Comparison of ENCODE assay signal across 21 mouse cellular contexts in the genomic region with DNA sequence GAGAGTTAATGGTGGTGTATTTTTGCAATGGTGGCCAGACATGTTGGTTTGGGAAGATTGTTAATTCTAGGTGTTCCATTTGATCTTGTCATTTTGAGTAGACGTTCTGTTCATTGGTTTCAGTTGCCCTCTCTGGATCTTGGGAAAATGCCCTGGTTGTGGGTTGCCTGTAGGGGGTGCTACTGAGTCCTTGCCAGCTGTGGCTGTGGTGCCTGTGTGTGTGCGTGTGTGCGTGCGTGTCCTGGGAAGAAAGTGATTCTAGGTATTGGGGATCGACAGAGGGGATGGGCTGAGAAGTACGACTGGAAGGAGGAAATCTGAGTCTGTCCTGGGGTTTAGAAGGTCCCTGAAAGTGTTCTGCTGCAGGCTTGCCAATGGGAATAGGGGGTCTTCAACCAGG.
A peak's percentile ranks its signal among the peaks of the same experiment; 100 is the strongest.
DNase-seq lines count a peak whose midpoint lies in the region; ATAC-seq and TF ChIP-seq lines count a peak whose summit lies in the region.
"Had no signal": no experiment of that assay in that cellular context is flagged by ENCODE, and none has a peak within 500 bp of the region (broad histone marks: within the 10 kb centered on the region; RNA-seq: fewer than 3 reads in every experiment).

No protein-coding gene starts in this region.

- TF ChIP-seq EP300 in lung, postnatal 0 days (IDR thresholded peaks at IDR 0.05), result no peak

- H3K36me3 ChIP-seq in heart, embryonic 10.5 days, result no peaks in the 10 kb centered on the region
- H3K36me3 ChIP-seq in lung, postnatal 0 days (ENCODE audit: insufficient read depth, low read length), result no peaks in the 10 kb centered on the region
- H3K36me3 ChIP-seq: G1E; hindbrain, embryonic 12.5 days; limb, embryonic 10.5 days had no signal

- H3K4me1 ChIP-seq in heart, embryonic 10.5 days, result peaks cover 4% of the 10 kb centered on the region; the same call in 1 of the 2 replicates
- no peaks in the 10 kb centered on the region; the same call in 1 of the 2 replicates for H3K4me1 ChIP-seq in lung, postnatal 0 days (ENCODE audit: insufficient read depth, low read depth, low read length)
- H3K4me1 ChIP-seq: hindbrain, embryonic 12.5 days had no signal

- no peak for TF ChIP-seq POLR2A in brain, embryonic 14.5 days (IDR thresholded peaks at IDR 0.05; ENCODE audit: borderline replicate concordance, extremely low read depth, insufficient read depth, insufficient read length, poor library complexity, severe bottlenecking)

- H3K4me2 ChIP-seq in lung, postnatal 0 days (replicated peaks; ENCODE audit: low read depth, low read length), result no peak overlapping the region
- H3K4me2 ChIP-seq: hindbrain, embryonic 12.5 days had no signal

- H3K27ac ChIP-seq in heart, embryonic 10.5 days, result no peak overlapping the region
- H3K27ac ChIP-seq in lung, postnatal 0 days (ENCODE audit: low read length), result no peak overlapping the region
- H3K27ac ChIP-seq: gastrocnemius, adult 2 months; hindbrain, embryonic 12.5 days; limb, embryonic 10.5 days had no signal

- no peaks in the 10 kb centered on the region for H3K27me3 ChIP-seq in heart, embryonic 10.5 days (ENCODE audit: insufficient read depth, poor library complexity, severe bottlenecking)
- no peaks in the 10 kb centered on the region for H3K27me3 ChIP-seq in lung, postnatal 0 days (replicated peaks; ENCODE audit: insufficient read depth, low read length)
- H3K27me3 ChIP-seq: hindbrain, embryonic 12.5 days; megakaryocyte, embryonic 14.5 days had no signal

- H3K9ac ChIP-seq in lung, postnatal 0 days (replicated peaks; ENCODE audit: low read depth), result no peak overlapping the region
- H3K9ac ChIP-seq: forebrain, postnatal 0 days; hindbrain, embryonic 12.5 days had no signal

- no peak overlapping the region for H3K4me3 ChIP-seq in heart, embryonic 10.5 days
- H3K4me3 ChIP-seq in lung, postnatal 0 days (ENCODE audit: low read depth, low read length), result no peak overlapping the region
- H3K4me3 ChIP-seq: erythroblast, embryonic 14.5 days; gastrocnemius, adult 2 months; hindbrain, embryonic 12.5 days; limb, embryonic 10.5 days; megakaryocyte, embryonic 14.5 days had no signal

- DNase-seq in heart, adult 11 months, result peak; percentile 41
- no peak for DNase-seq in heart, embryonic 10.5 days (ENCODE audit: low spot score)
- DNase-seq in lung, postnatal 0 days (ENCODE audit: low spot score), result no peak
- DNase-seq in lung, postnatal 36 days, result no peak
- no peak for DNase-seq in brain, embryonic 14.5 days (ENCODE audit: low read depth)
- DNase-seq in thymus, postnatal 25 days, result peak; percentile 12
- DNase-seq in left cerebral cortex, adult 8-10 months (ENCODE audit: low spot score in 2 of 2), result no peak
- DNase-seq: adrenal gland, adult 8-10 months; cerebellum, postnatal 10 days; forebrain, postnatal 0 days; gastrocnemius, adult 2 months; heart, adult 18-20 months; kidney, adult 11 months; lung, adult 18-20 months; retina, postnatal 1 day had no signal

- WGBS in heart, embryonic 10.5 days, result 85% methylated on average over 6 of the region's 6 CpGs
- 91% methylated on average over 6 of the region's 6 CpGs for WGBS in lung, postnatal 0 days

- no peak for ATAC-seq in lung, postnatal 0 days
- no peak for ATAC-seq in erythroblast, adult 5-6 weeks (replicated peaks; ENCODE audit: low FRiP score, poor library complexity, severe bottlenecking)
- ATAC-seq: forebrain, postnatal 0 days had no signal

- peak; percentile 33; the same call in 1 of the 2 replicates for TF ChIP-seq CTCF in lung, postnatal 0 days (IDR thresholded peaks at IDR 0.05)
- peak; percentile 0; the same call in 1 of the 2 replicates for TF ChIP-seq CTCF in brain, embryonic 14.5 days (IDR thresholded peaks at IDR 0.05; ENCODE audit: borderline replicate concordance, extremely low read depth, insufficient read depth, insufficient read length)

- no peaks in the 10 kb centered on the region for H3K9me3 ChIP-seq in heart, embryonic 10.5 days
- H3K9me3 ChIP-seq in lung, postnatal 0 days (ENCODE audit: low read length), result no peaks in the 10 kb centered on the region
- H3K9me3 ChIP-seq: hindbrain, embryonic 12.5 days; limb, embryonic 10.5 days; megakaryocyte, embryonic 14.5 days had no signal

Comparison
In these comparisons a context has a peak if more than half of its experiments do, and no peak if none do; other contexts are left out.
1. DNase-seq: peak in heart, adult 11 months (single experiment) and thymus, postnatal 25 days (single experiment); none in heart, embryonic 10.5 days (single experiment), lung, postnatal 0 days (single experiment), lung, postnatal 36 days (single experiment), brain, embryonic 14.5 days (single experiment) and left cerebral cortex, adult 8-10 months (0 of 2).